Mouse (Mus musculus) adrenal gland, adult 8-10 months (tissue): ENCODE measurements at regions not wholly inside any gene's neighbourhood (a gene's known extent, or its start where the extent isn't known, plus 50 kb on each side); places are given as distances from the start of the nearest gene placed in this dataset.
"Not testable (repeated sequence)": the region's sequence is repeated elsewhere in the genome, so short reads cannot be mapped to it uniquely, and the experiment has no call there.

Source experiments
- DNase-seq: peaks from one replicate; pipeline ENCODE4 v3.0.0; 2022

DNA sequence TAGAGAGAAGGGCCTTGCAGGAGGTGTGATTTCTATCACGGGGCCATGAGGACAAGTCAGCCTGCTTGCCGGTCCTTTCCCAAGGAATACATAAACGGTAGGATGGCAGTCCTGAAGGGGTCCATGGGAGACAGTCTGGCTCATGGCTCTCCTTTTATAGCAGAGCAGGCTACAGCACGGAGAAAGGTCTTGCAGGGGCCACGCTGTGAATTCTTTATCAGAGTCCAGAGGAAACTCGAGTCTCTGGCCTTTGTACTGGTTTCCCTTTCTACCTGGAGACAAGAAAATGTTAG lies 1984.0 kb downstream of the 4930444P10Rik start:
- no peak for DNase-seq

DNA sequence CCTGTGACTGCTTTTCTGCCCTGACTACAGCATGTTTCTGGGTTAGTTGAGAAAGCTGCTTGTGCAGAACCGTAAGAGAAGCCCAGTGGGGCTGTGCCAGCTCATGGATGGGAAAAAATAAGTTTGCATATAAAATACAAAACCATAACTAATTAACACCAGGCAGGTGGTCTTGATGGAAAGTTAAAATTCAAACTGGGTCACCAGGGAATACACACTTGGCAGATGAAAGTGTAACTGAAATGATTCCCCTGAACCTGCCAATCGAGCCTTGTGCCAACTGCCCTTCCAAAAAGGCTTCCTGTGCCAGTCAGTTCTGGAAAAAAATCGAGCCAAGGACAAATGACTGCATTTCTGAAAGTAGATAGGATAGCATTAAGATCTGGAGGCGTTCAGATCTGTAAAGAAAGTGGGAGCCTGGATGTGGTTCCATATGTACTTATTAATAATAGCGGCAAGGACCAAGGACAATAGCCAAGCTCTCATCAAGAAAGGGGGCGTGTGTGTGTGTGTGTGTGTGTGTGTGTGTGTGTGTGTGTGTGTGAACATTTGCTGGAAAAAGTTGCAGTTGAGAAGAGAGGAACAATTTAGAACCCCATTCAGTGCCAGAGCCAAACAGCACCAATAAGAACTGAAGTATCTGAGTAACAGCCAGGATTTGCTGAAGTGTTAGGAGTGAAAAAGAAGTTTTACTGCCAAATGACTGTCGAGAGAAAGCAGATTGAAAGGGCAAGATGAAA lies 1984.5 kb downstream of the 4930444P10Rik start:
- peak; percentile 43 for DNase-seq

DNA sequence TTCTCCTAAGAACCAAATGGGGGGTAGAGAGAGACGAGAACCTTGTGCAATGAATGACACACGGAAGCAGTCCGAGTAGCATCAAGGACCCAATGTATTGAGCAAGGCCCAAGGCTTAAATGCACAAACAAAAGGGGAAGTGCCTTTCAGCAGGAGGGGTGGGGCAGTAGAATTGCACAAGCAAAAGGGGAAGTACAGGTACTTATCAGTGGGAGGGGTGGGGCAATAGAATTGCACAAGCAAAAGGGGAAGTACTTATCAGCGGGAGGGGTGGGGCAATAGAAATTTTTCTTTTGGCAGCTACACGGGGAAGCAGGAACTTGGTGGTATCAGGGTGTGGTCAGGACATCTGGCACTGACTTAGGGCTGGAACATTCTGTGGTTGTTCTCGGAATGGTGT lies 1987.6 kb downstream of the 4930444P10Rik start:
- DNase-seq: not testable (repeated sequence)

DNA sequence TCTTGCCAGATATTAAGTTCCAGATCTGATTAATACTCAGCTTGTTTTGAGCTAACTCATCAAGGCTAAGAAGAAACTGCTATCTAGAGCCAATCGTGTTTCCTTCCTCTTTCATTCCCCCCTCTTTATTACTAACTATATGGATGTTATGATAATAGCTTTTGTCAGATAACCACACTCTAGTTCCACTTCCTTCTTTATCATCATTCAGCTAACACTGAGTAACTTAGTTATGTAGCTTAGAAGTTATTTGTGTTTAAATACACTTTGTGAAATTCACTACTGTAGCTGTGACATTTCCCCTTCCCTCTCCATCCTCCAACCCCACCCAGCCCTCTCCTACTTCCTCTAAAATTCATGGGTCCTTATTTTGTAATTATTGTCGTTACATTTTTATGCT lies 1988.6 kb downstream of the 4930444P10Rik start:
- DNase-seq: no peak

DNA sequence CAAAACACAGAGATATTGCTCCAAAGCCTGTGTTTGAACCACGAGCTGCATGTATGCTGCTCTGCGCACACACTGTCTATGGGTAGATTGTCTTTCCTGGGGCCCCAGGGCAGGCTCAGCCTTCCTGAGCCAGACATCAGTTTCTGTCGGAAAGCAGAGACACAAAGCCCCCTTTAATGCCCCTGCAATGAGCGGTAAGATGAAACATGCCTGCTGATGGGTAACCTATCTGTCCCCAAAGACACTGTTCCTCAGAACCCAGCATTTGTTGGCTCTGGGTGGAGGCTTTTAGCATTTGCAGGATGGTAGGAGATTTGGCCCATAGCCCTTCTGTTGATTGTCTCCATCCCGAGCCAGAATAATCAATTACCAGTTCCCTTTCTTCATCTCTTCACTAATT lies 1994.1 kb downstream of the 4930444P10Rik start:
- no peak for DNase-seq

DNA sequence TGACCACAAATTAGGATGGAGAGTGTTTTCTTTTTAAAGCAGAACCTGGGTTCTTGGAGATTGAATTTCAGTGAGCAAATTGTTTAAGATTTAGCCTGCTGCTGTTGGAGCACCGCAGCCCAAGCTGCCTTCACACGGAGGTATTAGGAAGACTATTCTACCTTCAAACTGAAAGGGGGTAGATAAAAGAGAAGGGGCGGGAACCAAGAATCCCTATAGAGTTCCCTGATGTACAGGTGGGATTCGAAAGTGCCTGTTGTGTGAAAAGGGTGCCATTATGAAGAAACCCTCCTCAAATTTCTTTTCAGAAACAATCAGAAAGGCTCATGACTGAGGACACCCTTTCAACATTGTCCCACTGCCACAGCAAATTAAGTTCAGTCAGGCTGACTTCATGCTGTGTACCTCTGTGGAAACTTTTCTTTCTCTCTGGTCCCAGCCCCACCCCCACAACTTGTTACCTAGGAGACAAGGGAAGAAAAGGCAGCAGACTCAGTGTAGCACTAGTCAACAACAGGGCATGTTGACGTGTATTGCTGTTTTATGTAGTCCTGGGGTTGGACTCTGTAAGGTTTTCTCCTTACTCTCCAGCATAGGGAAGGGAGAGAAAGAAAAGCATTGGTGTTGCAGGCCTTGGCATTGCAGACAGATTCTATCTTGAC lies 1995.4 kb downstream of the 4930444P10Rik start:
- no peak for DNase-seq

DNA sequence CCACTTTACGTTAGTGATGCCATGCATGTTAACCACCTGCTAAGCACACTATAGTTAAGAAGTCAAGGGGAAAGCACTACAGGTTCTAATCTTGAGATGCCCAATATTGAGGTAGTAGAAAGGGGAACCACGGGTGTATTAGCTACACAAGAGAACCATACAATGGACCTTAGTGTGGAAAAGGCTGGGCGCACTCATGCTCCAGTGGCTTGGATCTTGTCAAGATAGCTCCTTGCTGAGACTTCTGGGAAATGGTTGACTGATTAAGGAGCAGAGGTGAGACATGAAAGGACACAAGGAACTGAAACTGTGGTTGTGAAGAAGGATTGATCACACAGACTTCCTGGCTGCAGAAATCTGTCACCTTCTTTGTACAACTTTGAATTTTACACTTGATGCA lies 2028.3 kb downstream of the 4930444P10Rik start:
- DNase-seq: no peak

DNA sequence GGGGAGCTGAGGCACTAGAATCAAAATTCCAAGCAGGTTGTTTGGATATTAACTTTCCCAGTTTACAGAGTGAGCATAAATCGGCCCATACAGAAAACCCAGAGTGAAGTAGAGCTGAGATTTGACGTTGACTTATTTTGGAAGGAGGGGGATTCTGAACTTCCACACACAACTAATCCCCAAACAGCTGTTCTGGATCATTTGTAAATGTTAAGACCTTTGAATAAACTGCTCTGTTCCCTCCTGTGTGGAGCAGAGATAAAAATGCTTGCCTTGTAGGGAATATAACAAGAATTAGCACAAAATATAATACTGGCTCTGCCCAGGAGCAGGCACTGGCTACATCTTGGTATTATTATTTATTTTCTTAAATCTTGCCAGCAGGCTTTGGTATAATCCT lies 2057.0 kb downstream of the 4930444P10Rik start:
- DNase-seq: no peak

DNA sequence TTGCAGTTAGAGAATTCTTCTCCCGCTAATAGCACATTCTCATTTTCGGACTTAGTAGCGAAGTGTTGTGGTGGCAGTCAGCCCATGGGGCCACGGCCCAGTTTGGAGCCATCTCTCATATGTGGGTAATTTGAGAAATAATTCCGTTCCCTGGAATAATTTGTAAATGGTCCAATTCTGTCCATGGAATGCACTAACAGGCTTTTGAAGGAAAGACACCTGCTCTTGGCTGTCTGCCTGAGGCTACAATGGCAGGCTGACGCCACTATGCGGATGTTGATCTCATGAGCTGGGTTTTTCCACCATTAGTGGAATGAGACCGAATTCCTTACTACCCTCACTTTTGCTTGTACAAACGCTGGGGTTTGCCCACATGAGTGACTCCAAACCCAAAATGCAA lies 2081.6 kb downstream of the 4930444P10Rik start:
- DNase-seq: no peak

DNA sequence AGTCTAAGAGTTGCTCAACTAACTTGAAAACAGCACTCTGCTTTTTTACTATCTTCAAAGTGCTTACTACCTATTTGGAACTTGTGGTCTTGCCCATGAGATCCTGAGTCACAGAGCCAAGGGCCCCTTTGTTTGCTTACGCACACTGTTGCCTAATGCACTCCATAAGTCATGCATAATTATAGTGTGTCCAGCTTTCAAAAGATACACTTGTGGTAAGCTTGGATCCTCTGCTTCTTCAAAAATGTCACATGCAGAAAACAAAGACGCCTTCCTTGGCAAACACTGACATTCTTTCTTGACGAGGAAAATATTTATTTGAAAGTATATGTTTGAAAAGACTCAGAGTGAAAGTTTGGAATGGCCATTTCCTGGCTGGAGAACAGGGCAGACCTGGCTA lies 2082.3 kb downstream of the 4930444P10Rik start:
- no peak for DNase-seq

DNA sequence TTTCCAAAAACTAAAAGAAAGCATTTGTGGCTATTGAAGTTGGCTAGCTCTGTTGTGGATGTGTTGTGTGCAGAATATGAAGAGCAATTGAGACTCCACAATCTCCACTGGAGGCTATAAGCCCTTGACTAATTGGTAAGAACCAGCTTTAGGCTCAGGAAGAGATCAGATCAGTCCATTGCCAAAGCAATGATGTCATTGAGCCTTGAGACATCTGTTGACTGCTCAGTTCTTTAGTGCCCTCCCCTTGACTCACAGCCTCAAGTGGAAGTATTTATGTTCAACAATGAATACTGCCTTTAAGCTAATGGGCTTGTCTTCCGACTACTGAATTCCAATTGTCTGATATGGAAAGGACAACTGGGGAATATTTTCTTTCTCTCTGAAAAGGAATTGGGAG lies 2090.6 kb downstream of the 4930444P10Rik start:
- DNase-seq: peak; percentile 3

DNA sequence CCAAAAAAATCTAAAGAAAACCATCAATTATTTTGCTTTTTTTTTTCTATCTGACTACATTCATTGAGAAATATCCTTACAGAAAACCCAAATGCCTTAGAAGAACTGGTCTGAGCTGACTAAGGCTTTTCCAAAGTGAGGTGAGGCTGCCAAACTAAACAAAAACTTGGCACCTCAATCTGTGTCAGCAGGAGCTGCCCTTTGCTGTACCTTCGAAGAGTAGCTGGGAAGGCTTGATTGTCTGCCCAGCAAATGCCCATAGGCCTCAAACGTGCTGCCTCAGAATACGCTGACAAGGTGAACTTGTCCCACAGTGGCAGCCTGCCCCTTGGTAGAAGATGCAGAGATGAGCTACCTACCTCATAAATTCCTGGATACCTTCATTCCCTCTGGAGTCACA lies 2091.7 kb downstream of the 4930444P10Rik start:
- DNase-seq: peak; percentile 10

DNA sequence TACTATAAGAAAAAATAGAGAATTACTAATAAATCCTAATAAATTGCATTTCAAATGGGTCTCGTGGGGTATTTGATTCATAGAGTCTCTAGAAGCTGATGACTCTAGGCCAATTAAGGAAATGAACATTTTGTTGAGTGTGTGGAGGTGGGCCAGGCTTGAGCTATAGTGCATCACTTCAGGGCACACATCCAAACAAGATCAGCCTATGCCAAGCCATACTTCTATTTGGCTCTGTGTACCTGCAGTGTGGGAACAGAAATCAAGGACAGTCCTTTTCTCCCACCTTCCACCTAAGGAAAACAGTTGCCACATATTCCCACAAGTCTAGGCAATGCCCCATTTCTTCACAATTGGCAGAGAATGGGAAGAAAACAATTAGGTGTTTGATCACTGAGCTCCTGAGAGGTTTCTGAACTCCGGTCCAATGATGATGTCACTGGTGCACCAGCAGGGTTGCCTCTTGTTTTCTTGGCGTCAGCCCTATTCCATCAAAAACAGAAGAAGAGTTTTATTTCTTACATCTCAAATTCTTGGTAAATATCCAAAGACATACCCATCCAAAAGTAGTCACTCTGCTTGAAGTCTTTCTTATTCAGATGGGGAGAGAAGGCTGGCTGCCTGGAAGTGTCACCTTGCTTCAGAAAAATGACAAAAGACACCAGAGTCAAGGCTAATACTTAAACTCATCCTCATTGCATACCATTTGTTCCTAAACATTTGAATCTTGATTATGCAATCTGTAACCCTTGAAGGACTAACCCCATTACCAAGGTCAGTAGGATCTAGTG lies 2092.3 kb downstream of the 4930444P10Rik start:
- no peak for DNase-seq

DNA sequence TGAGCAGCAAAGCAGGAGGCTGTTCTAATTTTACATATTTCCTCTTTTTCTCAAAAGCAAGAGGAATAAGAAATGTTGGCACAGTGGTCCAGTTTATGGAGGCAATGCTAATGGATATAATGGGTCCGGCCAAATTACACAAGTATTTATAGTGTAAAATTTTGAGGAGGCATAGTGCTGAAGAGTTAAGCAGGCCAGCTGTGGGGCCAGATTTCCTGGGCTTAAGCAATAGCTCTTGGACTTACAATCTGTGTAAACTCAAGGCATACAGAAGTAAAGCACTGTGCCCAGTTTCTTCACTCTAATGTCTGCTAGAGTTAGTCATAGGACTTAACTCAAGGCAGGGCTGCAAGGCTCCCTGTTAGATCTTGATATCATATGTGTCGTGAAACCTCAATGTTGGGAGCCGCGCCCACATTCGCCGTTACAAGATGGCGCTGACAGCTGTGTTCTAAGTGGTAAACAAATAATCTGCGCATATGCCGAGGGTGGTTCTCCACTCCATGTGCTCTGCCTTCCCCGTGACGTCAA lies 2094.9 kb downstream of the 4930444P10Rik start:
- no peak for DNase-seq

DNA sequence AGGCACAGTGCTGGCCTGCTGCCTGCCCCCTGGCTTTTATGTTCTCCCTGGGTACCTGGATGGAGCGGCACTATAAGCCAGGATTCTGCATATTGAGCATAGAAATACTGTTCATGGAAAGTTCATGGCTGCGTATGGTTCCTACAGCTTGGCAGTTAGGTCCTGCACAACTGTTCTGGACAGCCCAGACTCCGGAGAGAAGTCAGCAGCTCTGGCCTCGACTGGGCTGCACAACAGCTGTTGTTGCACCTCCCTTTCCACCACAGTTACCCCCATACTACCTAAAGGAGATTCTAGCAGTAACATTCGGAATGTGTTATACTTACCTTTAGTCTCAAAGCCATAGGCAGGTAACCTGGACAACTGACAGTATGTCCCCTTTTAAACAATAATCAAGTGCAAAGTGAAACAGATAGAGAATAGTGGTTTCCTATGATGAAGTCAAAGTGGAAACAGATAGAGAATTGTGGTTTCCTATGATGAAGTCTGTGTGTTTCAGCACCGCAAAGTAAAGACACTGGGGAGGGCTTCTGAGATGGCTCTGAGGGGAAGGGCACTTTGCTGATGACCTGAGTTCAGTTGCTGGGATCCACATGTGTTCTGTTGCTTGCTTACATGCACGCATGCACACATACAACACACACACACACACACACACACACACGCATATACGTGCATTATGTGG lies 2099.2 kb downstream of the 4930444P10Rik start:
- no peak for DNase-seq

DNA sequence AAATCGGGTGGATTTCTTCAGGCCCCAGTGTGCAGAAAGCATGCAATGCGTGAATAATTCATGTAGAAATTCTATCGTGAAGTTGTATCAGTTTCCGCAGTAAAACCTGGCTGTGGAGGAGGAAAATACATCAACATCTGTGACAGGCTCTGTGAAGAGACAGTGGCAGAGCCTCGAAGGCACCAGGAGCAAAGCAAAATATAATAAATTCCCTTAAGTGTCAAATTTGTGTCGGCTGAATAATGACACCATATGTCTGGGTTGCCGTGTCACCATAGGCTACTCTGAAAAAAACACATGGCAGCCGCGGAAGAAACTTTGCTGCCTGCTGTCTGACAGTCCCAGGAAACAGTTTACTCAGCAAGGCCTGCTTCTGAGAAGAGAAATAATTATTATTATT lies 2100.1 kb downstream of the 4930444P10Rik start:
- DNase-seq: no peak

DNA sequence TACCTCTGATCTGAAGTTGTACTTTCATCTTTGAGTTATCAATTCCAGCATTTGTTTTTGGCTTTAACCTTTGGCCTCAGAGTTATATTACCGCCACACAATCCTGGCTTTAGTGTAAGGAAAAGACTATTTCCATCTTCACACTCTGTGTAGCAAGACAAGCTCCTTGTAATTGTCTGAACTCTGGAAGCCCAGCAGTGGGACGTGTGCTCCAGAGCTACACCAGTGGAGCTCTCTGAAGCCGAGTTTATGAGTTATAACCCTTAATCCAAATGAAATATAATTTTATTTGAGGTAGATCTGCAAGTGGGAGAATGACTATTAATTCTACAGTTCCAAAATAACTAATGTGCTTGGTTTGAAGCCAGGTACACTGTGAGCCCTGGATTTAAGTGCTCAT lies 2103.8 kb downstream of the 4930444P10Rik start:
- no peak for DNase-seq

DNA sequence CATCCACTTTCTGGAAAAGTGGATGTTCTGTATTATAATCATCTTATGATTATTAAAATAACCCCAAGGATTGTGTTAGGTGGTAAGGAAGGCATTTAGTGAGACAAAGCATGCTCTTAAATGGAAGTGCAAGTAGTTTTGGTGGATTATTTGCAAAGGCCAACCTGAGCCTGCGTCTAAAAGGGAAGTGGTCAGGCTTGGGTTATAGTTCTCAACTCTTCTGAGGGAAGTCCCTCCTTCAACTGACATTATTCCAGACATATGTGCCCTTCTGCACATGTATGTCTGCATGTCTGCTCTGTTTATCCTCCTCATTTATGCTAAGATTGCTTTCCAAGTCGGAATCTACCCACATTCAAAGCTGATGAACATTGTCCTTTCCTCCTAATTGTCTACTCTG lies 2108.3 kb downstream of the 4930444P10Rik start:
- no peak for DNase-seq

DNA sequence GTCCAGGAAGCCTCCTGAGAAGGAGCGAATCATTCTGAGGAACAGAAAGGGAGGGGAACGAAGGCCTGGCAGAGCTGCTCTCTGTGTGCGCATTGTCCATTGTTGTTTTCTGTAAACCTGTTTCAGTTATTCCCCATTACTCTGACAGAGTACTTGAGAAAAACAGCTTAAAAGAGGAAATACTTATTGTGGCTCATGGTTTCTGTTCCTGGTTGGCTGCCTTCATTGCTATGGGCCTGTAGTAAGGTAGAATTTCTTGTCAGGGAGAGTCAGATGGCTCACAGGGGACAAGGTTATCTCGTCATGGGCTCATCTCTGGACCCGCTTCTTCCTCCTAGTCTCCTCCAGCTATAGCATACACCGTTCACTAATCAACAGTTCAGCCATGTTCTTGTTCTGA lies 2112.9 kb downstream of the 4930444P10Rik start:
- no peak for DNase-seq

DNA sequence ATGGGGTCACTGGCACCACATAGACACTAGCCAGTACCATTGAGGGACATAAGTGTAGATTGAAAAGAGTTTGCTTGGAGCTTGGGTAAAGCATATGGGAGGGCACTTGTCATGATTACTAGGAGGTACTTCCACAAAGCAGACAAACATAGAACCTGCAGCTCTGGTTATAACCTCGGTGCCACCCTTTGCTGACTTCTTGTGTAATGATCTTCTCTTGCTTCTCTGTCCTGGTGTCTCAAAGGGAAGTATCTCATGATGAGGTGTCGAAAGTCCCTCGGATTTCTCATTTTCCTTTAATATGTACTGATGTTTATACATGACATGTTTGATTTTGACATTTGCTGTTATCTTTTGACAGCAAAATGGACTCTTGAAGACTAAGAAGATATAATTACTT lies 2114.5 kb downstream of the 4930444P10Rik start:
- DNase-seq: no peak

DNA sequence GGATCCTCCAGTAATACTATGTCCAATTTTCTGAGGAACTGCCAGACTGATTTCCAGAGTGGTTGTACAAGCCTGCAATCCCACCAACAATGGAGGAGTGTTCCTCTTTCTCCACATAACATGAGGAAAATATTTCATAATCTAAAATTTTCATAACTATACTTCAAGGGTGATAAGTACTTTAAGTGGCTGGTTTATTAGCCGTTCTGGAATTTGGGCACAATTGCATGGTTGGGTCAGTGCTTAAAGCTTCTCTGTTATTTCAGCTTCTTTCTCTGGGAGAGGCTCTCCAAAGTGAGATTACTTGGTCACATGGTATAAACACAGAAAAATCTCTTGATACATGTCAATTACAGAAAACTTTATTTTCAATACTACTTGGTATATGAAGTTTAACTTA lies 2115.9 kb downstream of the 4930444P10Rik start:
- no peak for DNase-seq

DNA sequence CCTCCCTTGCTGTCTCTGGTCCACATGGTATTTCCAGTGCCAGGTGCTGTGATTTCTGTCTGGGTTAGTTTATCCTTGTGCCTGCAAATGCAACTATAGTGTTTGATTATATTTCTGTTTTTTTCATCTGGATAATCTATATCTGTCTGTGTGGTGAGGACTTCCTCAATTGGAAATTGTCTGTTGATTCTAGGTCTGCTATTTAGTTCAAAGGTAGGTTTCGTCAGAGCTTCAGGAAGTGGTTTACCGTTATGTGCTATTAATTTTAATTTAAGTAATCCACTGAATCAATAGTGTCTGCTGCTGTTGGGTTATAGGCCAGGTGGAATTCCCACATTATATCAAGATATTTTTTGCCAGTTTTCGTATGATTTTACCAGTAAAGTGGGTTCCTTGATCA lies 2143.9 kb downstream of the 4930444P10Rik start:
- no peak for DNase-seq

DNA sequence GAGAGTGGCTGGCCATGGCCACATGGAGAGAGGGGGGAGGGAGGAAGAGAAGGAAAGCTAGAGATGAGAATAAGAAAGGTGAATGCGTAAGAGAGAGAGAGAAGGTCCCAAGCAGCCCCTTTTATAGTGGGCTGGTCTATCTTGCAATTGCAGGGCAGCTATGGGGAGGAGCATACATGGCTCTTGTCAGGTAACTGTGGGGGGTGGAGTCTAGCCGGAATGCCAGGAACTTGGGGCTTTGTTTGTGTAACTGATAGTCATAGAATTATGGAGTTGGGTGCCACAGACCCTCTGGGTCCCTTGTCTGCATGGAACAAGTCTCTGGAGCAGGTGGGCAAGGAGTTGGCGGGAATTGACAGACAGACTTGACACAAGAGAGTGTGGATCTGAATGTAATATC lies 2151.8 kb downstream of the 4930444P10Rik start:
- no peak for DNase-seq
